Mouse (Mus musculus) neural tube, embryonic 13.5 days (tissue): ENCODE results near the gene Cfap221. TPM values are rescaled to one million over a fixed set of nuclear protein-coding genes. Genes with fewer than 3 reads are reported as not detected.
A peak's percentile ranks its signal among the peaks of the same experiment; 100 is the strongest.

Experiments
- ATAC-seq: fragments of 200-750 bp; cut with Nextera tagmentation; 2 replicates; pipeline ENCODE4 v1.8.0; 2017; ENCODE audit warnings: low read depth, mild to moderate bottlenecking, moderate TSS enrichment, moderate library complexity
- H3K27ac ChIP-seq: fragments of 300-500 bp; sonication (generic); replicated peaks from 2 replicates; pipeline ENCODE4 v1.5.1; 2015; ENCODE audit warnings: moderate library complexity, mild to moderate bottlenecking, inconsistent platforms
- H3K27me3 ChIP-seq: fragments of 300-500 bp; sonication (generic); 2 replicates; pipeline ENCODE4 v1.6.1; 2015; ENCODE audit warnings: mild to moderate bottlenecking, inconsistent platforms
- H3K36me3 ChIP-seq: fragments of 300-500 bp; sonication (generic); 2 replicates; pipeline ENCODE4 v1.6.1; 2015; ENCODE audit warnings: mild to moderate bottlenecking, inconsistent platforms
- H3K4me1 ChIP-seq: fragments of 300-500 bp; sonication (generic); replicated peaks from 2 replicates; pipeline ENCODE4 v1.6.1; 2015; ENCODE audit warnings: inconsistent platforms
- H3K4me2 ChIP-seq: fragments of 300-500 bp; sonication (generic); 2 replicates; pipeline ENCODE4 v1.6.1; 2015; ENCODE audit warnings: inconsistent platforms, mild to moderate bottlenecking, moderate library complexity
- H3K4me3 ChIP-seq: fragments of 300-500 bp; sonication (generic); 2 replicates; pipeline ENCODE4 v1.5.1; 2015; ENCODE audit warnings: mild to moderate bottlenecking, inconsistent platforms
- H3K9ac ChIP-seq: fragments of 300-500 bp; sonication (generic); 2 replicates; pipeline ENCODE4 v1.6.1; 2015; ENCODE audit warnings: moderate library complexity, mild to moderate bottlenecking, inconsistent platforms
- H3K9me3 ChIP-seq: fragments of 300-500 bp; sonication (generic); 2 replicates; pipeline ENCODE4 v1.6.1; 2016; ENCODE audit warnings: inconsistent platforms
- WGBS: fragments of 180-500 bp; shearing (Covaris S2); methylation state at CpG from one replicate; pipeline ENCODE4 v1.1.7; 2015; 5-methylcytosine and 5-hydroxymethylcytosine counted together
- polyA plus RNA-seq: library from polyadenylated mRNA; unstranded; fragments of >200 nt; fragmentation: Nextera tagmentation; extraction: Ambion mirVana; gene quantifications from 2 replicates; pipeline ENCODE4 v1.2.1, GENCODE M21; 2015

The Cfap221 gene
- polyA plus RNA-seq, 1 experiment from 2014 or later, result 0.32 TPM

DNA sequence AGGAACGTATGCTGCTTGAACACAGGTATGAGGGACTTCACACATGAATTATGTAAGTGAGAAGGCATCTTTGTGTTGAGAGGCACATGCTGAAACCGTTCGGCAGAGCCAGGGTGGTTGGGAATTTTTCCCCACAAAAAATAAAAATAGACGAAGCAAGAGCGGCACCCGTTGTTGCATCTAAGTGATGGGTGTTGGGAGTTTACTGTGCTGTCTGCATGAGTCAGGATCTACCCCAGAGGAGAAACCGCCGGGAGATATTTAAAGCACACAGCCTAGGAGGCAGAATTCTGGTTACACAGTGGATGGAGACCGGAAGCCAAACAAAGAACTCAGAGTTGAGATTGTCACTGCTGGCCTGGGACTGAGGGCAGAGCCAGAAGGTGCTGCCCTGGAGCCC is 105.9 kb downstream of the Cfap221 start:
- Histone ChIP-seq H3K9ac (no peak overlapping the region), H3K9me3 (no peaks in the 10 kb centered on the region), H3K36me3 (no peaks in the 10 kb centered on the region), H3K27ac (no peak overlapping the region), H3K4me2 (no peak overlapping the region), H3K27me3 (no peaks in the 10 kb centered on the region), H3K4me3 (no peak overlapping the region), H3K4me1 (0 out of 2 replicates have a peak, but pooled peaks cover 7% of the 10 kb centered on the region)
- WGBS, result 90% methylated on average over 9 of the region's 9 CpGs
- no peak for ATAC-seq

DNA sequence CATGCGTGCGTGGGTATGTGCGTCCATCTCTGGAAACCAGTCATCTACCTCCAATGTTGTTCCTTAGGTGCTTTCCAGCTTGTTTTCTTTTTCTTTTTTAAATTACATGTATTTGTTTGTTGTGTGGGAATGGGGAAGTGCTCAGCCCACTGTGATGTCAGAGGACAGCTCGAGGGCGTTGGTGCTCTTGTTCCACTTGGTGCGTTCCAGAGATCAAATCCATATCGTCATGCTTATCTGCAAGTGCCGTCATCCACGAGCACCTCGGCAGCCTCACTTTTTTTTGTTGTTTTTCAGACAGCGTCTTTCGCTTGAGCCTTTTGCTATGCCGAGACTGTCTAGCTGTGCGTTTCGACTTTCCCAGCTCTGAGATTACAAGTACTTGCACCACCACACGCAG is 107.7 kb downstream of the Cfap221 start:
- no peak overlapping the region for H3K9ac ChIP-seq
- H3K9me3 ChIP-seq, result no peaks in the 10 kb centered on the region
- 86% methylated on average over 16 of the region's 16 CpGs for WGBS
- H3K4me3 ChIP-seq, result no peak overlapping the region
- H3K4me1 ChIP-seq, result no peaks in the 10 kb centered on the region
- no peaks in the 10 kb centered on the region for H3K27me3 ChIP-seq
- H3K27ac ChIP-seq, result no peak overlapping the region
- no peaks in the 10 kb centered on the region for H3K36me3 ChIP-seq
- no peak for ATAC-seq
- H3K4me2 ChIP-seq, result no peak overlapping the region

DNA sequence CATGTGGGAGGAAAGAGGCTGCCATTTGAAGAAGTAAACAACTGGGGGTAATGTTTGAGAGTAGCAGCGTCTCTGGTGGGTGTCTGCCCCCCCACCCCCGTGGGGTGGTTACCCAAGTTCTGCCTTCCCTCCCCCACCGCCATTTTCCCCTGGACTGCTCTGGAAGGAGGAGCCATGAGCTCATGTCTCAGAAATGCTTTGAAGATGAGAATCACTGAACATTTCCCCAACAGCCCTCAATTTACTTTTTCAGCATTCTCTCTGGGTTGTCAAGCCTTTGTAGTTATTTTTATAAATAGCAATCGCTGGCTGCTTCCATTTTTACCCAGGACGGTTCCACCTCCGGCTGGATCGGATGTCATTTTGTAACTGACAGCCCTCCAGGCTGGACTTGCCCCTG is 110.7 kb downstream of the Cfap221 start:
- Histone ChIP-seq H3K9me3 (no peaks in the 10 kb centered on the region), H3K4me1 (no peaks in the 10 kb centered on the region), H3K27me3 (no peaks in the 10 kb centered on the region), H3K36me3 (no peaks in the 10 kb centered on the region), H3K27ac (no peak overlapping the region), H3K4me3 (no peak overlapping the region), H3K9ac (no peak overlapping the region), H3K4me2 (no peak overlapping the region)
- ATAC-seq, result no peak
- WGBS, result 68% methylated on average over 7 of the region's 7 CpGs

DNA sequence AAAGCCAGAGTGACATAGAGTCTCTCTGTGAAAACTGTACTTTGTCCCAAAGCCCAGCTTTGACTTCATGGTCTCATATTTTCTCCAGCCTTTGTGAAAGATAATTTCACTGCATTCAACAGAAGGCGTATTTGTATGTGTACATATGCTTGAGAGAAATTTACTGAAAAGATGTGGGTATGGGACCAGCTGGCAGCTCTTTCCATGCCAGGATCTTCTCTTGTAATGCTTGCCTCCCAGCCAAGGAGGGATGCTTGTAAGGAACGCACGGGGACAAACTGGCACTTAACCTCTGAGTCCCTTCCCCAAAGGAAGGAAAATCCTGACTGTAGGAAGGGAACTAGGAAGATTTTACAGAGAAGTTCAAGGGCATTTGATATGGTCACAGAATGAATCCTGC is 112.8 kb downstream of the Cfap221 start:
- Histone ChIP-seq H3K27ac (no peak overlapping the region), H3K4me1 (no peaks in the 10 kb centered on the region), H3K9me3 (no peaks in the 10 kb centered on the region), H3K27me3 (no peaks in the 10 kb centered on the region), H3K4me3 (no peak overlapping the region), H3K36me3 (no peaks in the 10 kb centered on the region), H3K4me2 (no peak overlapping the region), H3K9ac (no peak overlapping the region)
- no peak for ATAC-seq
- 82% methylated on average over 3 of the region's 3 CpGs for WGBS

DNA sequence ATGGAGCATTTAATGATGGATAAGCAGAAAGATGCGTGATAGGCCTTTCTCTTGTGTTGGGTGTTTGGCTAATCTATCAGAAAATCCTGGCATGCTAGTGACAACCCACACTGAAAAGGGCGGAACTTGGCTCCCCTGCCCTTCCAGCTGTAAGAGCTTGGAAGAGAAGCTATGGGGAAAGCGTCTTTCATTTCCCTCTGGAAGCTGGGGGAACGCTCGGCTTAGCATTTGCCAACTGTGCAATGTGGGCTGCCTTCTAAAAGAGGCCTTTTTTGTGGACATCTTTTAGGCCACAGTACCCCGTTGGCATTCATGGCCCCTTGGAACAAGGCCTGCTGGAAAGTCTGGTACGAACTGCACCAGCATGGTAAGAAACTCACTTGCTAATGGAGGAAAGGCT is 118.1 kb downstream of the Cfap221 start:
- peak; percentile 63; the same call in 1 of the 2 replicates for ATAC-seq
- no peaks in the 10 kb centered on the region for H3K36me3 ChIP-seq
- no peaks in the 10 kb centered on the region for H3K9me3 ChIP-seq
- no peaks in the 10 kb centered on the region for H3K4me1 ChIP-seq
- H3K27me3 ChIP-seq, result no peaks in the 10 kb centered on the region
- no peak overlapping the region for H3K4me3 ChIP-seq
- no peak overlapping the region for H3K27ac ChIP-seq
- WGBS, result 59% methylated on average over 7 of the region's 7 CpGs
- no peak overlapping the region for H3K4me2 ChIP-seq
- H3K9ac ChIP-seq, result no peak overlapping the region

DNA sequence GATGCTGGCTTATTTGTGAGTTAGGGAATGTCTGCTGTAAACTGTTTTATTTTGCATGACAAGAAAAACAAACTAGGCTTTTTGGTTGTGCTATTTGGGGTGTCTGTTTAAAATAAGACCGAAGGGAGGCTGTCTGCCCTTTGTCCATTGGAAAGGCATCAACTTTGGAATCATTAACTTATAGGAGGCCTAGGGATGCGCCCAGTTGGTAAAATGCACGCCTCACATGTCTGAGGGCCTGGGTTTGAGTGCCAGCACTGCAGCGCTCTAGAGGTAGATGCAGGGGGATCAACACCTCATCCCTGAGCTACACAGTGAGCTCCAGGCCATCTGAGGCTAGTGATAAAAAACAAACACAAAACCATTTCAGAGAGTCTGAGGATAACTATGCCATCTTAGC is 119.6 kb downstream of the Cfap221 start:
- no peak for ATAC-seq
- WGBS, result 93% methylated on average over 4 of the region's 4 CpGs
- Histone ChIP-seq H3K9ac (no peak overlapping the region), H3K36me3 (no peaks in the 10 kb centered on the region), H3K27ac (no peak overlapping the region), H3K4me3 (no peak overlapping the region), H3K9me3 (no peaks in the 10 kb centered on the region), H3K27me3 (no peaks in the 10 kb centered on the region), H3K4me2 (no peak overlapping the region), H3K4me1 (no peaks in the 10 kb centered on the region)

Other genes starting within 250 kb of the Cfap221 start
- gene Ptpn4, start 159.6 kb downstream of the Cfap221 start, polyA plus RNA-seq, result 8.3 and 18.8 TPM in 2 replicates
- gene Tmem177, start 84.0 kb downstream of the Cfap221 start, polyA plus RNA-seq, result 6.9 and 7.2 TPM in 2 replicates
- gene Sctr, start 9.7 kb upstream of the Cfap221 start, polyA plus RNA-seq, result 0.58 and 0.61 TPM in 2 replicates
- gene Tmem37, start 76.8 kb upstream of the Cfap221 start, polyA plus RNA-seq, result 7.7 and 9.8 TPM in 2 replicates
- 2,051 and 2,328 TPM in 2 replicates for gene Dbi, start 123.8 kb upstream of the Cfap221 start, polyA plus RNA-seq
- 17.6 and 20.9 TPM in 2 replicates for gene 3110009E18Rik, start 124.0 kb upstream of the Cfap221 start, polyA plus RNA-seq